Mouse (Mus musculus) mouse embryonic stem cell (cell line): ENCODE data around the gene Rcan3.

Experiments used
- in situ Hi-C, 2 experiments: fragments of 300-500 bp; cut with MboI; formaldehyde crosslinking; loops; 1 replicate in 1 of 2; 3 replicates in 1 of 2; pipeline ENCODE4 v1.14.3; 2019 to 2020; ENCODE audit warnings: low sequenced_read_pairs in 2 of 2, low pct_unique_long_range_greater_than_20kb in 1 of 2, mixed read lengths in 1 of 2; ENCODE audit not compliant: unreplicated experiment in 1 of 2

The Rcan3 gene

DNA sequence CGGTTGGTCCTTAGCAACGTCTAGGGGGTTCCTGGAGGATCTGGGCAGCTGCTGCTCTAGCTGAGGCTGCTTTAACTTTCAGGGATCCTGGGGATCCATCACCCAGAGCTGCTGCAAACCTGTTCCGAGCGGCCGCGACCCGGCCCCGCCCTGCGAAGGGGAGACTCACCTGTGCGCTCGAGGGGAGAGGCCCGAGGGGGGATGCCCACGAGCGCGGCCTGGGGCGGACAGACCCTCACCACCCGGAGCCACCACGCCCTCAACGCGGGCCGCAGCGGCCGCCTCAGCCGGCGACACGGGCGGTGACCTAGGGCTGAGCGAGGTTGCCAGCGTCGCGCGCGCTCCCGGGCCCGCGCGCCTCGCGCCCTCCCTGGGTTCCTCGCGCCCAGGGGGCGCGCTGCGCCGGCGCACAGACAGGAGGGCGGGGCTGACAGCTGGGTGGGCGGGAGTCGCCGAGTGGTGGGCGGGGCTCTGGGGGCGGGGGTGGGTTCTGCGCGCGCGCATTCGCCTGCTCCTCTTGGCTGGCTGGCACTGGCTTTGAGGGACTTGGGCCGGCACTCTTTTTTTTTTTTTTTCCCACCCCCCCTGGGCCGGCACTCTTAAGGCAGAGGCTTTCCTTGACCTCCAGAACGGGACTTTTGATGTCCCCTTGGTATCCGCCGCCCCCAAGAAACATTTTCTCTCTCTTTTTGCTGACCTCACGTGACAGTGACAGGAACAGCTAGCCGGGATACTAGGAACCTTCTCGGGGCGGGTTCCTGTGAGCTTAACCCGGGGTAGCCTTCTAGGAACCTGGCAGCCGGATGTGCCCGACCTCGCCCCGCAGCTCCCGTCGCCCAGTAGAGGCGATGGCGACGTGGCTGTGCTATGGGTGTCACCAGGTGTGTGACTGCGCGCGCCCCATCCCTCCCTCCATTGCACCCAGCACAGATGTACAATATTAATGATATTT, at the start of gene Rcan3:
TSS of gene Rcan3 (minus strand) at position 411 of the 952 bp plus-strand sequence.
- in situ Hi-C loops, result no loop called here

DNA sequence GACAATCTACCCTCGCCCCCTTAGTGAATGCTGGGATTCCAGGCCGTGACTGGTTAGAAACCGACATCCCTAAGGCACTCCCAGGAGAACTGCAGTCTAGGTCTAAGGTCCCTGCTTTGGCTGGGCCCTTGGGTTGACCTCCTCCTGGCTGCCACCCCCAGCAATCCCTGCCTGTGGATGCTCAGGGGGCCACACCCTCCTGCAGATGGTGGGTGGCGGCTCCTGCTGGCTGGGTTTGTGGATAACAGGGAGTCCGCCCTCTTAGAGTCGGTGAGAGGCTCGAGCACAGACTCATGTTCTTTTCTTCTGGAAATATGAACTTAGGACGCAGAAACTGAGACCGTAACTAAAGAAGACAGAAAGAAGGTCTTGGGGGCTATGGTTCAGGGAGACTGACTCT, 46.7 kb upstream of the Rcan3 start:
- in situ Hi-C loops, result loop anchor here in 1 of 2 experiments (5.0 kb wide), 1 partner anchor 38 kb away; no protein-coding TSS in a partner anchor

DNA sequence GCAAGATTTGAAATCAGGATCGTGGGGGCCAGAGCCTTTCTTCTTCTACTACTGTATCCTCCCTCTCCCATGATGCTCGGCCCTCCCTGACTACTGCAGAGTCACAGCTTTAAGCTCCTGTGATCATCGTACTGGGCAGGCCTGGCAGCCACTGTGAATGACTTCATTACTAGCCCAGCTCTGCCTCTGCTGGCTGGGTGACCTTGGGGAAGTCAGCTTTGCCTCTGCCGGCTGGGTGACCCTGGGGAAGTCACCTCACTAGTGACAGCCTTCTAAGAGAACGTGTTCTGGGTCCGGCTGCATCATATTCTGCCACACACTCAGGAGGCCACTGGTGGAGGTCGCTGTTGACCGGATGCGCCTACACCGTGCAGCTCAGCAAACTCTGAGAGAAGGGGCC, 44.2 kb upstream of the Rcan3 start:
- in situ Hi-C loops, result no loop called here

DNA sequence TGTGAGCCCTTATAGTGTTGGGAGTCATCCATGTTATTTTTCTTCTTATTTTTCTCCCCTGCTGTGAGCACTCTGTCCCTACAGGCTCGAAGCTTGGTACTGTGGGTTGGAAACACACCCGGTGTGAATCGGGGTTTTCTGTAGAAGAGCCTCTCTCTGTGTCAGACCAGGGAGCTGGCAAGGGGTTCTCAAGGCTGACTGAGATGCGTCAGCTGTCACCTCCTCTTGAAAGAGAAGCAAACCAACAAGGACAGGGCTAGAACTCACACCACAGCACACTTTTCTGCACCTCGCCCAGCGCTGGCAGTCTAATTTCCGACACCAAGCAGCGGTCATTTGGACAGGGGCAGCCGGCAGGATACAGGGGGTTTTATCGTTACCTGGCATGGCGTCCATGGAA, 29.8 kb upstream of the Rcan3 start:
- in situ Hi-C loops, result no loop called here

DNA sequence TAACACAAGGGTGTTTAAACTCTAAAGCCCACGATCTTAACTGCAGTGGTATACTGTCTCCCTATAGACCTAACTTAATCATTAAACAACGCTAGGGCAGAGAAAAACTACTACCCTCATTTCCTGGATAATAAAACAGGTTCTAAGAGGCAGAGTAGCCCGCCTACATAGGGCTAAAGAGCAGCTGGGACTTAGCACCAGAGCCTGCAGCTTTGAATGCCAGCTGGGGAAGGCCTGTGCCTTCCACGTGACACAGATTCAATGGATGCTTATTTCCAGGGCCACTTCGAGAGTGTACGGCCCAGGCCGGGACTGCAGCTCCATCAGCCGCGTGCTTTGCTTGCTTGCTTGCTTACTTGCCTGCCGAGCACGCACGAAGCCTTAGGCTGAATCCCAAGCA, 19.9 kb upstream of the Rcan3 start:
- in situ Hi-C loops, result no loop called here

DNA sequence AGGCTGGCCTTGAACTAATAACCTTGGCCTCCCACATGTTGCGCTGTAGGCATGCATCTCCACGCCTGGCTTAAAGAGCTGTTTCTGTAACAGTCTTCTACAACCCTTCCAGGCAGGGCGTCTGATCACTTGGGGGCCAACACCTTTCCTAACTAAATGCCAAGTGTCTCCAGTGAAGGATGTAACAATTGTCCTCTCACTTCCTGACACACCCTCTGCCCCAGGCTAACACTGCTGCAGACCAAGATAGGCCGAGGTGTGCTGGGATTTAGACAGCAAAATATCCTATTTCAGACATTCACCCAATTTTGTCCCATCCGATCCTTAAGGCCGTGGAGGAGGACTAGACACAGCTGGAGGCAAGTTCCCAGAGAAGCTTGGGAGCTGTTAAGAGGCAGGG, 19.5 kb upstream of the Rcan3 start:
- in situ Hi-C loops, result no loop called here

DNA sequence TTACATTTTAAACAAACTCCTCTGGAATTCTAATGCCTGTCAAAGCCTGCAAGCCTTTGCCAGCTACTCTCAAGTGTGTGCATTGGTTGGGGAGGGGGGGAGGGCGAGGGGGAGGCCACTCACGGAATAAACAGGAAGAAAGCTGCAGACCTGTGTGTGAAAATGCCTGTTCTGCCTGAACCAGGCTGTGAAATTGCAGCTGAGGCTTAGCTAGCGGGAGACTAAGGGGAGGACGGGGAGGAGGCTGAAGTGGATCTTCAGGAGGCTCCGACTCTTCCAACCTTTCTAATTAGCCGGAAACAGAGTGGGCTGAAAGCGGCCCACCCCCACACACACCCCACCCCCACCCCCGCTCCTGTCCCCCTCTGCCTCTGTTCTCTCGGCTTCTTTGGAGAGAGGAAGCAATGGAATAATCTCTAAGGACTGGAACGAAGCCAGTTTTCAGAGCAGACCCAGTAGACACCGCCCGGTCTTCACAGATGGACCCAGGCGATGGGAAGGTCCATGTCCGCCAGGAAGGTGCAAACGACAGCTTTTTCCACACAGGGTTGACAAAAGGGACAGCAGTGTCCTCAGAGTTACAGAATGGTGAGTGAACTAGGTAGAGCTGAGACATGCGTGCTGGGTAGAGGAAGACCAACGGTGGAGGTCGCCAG, 17.8 kb upstream of the Rcan3 start:
- in situ Hi-C loops, result no loop called here

DNA sequence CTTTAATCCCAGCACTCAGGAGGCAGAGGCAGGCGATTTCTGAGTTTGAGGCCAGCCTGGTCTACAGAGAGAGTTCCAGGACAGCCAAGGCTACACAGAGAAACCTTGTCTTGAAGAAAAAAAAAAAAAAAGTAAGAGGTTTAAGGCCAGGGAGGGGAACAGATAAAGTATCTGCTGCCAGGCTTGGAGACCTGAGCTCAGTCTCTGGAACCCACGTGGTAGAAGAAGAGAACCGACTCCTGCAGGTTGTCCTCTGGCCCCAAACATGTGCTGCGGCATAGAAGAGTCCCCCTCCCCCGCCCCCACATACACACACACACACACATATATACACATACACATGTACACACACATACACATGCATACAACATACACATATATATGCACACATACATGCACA, 8.8 kb upstream of the Rcan3 start:
- in situ Hi-C loops, result loop anchor here in 1 of 2 experiments (5.0 kb wide), 1 partner anchor 40 kb away; no protein-coding TSS in a partner anchor

DNA sequence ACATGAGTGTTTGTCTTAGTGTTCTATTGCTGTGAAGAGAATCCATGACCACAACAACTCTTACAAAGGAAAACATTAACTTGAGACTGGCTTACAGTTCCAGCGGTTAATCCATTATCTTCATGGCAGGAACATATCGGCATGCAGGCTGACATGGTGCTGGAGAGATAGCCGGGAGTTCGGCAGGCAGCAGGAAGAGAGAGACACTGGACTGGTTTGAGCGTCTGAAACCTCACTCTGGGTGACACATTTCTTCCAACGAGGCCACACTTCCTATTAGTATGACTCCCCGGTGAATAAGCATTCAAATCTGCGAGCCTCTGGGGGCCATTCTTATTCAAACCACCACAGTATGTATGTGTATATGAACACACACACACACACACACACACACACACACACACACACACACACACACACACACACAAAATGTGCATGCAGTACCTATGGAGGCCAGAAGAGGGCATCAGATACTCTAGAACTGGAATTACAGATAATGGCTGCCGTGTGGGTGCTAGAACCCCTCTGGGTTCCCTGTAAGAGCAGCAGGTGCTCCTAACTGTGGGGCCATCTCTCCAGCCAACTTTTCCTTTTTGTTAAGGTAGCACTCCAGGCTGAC, 6.4 kb upstream of the Rcan3 start:
- in situ Hi-C loops, result loop anchor here in 1 of 2 experiments (5.0 kb wide), 1 partner anchor 42 kb away; no protein-coding TSS in a partner anchor

DNA sequence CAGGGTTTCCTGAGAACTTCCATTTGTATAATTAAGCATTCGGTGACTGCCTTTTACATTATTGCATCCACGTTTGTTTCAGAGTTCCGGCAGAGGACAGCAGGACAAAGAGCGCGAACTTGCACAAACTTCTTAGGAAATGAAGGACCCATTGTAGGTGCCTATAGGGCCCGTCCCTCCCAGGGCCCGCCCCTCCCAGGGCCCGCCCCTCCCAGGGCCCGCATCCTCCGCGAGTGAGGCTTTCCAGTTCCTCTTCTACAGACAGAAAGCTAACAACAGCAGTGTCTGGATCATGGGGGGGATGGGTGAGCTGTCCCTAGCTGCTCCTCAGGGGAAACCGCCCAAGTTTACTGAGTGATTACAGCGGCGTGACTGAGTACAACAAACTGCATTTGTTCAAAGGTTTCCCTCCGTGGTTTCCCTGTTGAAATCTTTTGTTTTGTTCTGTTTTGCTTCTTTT, 5.6 kb upstream of the Rcan3 start:
- in situ Hi-C loops, result no loop called here

DNA sequence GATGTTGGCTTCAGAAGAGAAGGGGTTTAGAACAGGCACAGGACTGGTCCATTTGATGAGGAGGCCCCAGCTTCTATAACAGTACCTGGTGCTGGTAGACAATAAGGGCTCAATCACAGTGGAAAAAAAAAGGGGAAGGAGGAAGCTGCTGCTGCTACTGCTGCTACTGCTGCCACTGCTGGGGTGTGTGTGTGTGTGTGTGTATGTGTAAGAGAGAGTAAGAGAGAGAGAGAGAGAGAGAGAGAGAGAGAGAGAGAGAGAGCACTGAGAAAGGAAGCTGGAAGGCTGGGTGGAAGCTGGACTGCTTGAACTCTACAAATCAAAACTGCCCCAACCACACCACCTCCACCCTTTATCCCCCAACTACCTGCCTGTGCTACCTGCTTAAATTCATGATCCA, 4.3 kb upstream of the Rcan3 start:
- in situ Hi-C loops, result no loop called here

DNA sequence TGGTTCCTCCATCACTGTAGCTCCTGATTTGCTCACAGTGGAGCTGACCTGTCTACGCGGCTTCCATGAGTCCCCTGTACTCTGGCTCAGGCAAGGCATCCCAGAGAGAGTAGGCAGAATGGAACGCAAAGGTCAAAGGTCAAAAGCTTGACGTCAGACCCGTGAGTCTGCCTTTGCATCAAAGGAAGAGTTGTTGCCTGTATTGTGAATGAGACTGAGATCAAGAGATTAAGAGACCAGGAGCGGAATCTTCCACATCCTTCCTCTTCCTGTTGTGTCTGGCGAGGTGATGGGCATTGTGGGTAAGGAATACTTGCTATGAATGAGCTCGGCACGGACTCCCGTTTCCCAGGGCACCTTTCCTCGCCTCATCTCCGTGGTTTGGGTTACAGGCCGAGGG, 2.6 kb upstream of the Rcan3 start:
- in situ Hi-C loops, result no loop called here

DNA sequence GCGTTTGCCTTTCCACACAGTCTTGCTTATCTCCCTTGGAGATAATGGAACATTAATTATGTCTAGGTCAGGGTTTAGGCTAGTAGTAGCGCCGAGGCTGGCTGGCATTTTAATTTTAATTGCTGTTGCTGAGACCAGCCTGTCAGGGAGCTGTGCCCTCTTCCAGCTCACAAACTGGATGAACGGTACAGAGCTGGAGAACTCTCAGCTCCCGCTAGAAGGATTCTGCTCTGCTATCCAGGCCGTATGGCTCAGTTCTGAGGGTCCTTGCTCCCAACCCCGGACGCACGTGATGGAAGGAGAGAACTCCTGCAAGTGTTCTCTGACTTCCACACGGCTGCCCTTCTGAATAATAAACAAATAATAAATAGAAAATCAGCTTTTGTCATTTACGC, 739 bp upstream of the Rcan3 start:
- in situ Hi-C loops, result no loop called here

DNA sequence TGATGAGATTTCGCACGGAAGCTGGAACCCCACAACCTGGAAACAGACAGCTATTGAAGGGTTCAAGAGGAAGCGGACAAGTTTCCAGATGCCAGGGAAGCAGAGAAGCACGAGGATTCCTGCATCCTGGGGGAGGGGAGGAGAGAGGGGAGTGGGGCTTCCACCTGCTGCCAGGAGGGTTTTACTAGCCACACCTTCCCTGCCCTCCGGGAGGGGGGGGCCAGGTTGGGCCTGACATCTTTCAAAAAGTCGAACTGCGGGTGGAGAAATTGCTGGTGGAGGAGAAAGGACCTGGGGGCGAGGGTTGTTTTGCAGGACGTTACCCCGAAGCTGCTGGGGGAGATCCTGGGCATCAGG, 589 bp downstream of the Rcan3 start:
- in situ Hi-C loops, result no loop called here

DNA sequence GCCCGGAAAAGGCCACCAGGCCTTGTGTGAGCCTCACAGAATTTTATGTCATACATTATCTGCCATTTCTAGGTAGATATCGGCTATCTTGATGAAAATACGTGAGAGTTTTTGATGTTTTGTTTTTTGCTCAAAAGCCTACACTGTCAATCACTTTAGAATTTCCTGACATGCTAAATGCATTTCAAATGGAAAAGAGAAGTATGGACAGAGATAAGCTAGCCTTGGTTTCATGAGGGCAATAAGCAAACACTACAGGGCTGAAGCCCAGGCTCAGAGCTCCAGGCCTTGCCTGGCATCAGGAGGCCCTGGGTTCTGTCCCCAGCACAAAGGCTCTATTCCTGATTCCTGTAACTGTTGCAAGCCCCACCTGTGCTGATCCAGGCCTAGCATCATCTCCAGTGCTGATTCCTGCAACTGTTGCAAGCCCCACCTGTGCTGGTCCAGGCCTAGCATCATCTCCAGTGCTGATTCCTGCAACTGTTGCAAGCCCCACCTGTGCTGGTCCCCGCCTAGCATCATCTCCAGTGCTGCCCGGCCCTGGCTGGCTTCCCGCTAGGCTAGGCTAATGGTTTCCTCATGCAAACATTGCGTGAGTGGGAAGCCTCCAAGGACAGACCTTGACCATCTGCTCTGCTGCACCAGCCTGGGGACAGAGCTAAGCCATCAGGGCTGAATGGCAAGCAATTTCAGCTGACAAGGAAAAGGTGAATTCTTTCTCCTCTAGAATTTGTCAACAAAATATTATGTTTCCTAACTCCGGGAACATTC, 3.5 kb downstream of the Rcan3 start:
- in situ Hi-C loops, result no loop called here

DNA sequence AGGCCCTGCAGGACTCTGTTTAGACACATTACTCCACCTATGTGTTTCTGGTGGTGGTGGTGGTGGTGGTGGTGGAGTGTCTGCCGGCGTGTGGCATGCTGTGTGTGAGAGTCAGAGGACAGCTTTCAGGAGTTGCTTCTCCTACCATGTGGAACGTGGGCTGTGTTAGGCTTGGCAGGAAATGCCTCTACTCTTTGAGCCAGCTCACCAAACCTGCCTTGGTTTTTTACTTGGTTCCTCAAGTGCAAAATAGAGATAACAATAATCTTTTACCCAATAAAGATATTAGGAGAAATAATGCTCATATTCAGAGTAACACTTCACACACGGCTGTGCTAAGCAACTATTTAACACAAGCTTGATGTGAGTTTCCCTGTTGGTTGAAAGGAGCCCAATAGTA, 4.3 kb downstream of the Rcan3 start:
- in situ Hi-C loops, result no loop called here

DNA sequence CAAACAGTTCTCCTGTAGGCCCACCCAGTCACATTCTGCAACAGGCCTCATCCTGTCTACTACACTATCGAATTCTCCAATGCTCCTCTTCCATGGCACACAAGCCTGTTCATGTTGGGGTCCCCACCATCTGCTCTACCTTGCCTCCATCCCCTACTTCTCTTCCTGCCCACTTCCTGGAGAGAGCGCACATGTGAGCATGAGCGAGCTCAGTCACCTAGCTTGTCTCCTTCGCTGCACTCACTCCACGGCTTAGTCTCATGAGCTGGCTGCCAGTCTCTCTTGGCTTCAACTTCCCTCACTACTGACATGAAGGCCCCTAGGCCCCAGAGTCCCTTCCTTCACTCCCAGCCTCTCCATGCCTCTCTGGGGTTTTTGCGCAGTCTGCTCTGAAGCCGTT, 7.1 kb downstream of the Rcan3 start:
- in situ Hi-C loops, result no loop called here

DNA sequence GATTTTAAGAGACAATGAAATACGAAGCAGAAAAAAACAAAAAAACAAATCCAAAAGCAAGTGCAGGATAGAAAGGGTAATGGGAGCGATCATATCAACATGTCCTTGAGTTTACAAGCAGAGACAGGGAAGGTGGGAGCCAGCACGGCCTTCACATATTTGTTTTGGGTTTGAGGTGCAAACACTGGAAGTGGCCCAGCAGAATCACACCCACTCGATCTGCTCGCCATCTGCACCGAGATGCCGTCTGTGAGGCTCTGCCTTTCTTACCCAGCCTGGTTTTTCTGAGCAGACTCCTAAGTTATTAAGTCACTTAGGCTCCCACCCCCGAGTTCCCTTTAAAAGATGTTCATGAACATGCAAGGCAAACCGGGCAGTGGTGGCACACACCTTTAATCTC, 8.0 kb downstream of the Rcan3 start:
- in situ Hi-C loops, result no loop called here

DNA sequence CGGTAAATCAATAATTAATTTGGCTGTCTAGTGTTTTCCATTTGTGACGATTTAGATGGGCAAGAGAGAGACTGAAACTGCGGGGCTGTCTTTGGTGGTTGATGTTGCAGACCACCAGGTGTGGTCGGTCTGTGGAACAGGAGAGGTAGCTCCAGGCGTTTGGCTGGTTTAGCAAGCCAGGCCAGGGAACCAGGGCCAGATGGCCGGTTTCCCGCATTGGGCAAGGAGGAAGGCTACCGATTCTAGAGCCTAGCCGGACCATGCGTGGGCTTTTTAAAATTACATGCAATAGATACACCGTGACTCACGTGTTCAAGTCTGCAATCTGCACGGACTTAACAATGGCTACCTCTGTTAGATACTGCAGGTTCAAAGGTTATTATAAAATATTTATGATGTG, 12.7 kb downstream of the Rcan3 start:
- in situ Hi-C loops, result no loop called here
